Mouse (Mus musculus) E14TG2a.4 (cell line): ENCODE data around the gene Eid2.

Source experiments
- CTCF ChIP-seq: conservative IDR thresholded peaks from 2 replicates; pipeline ENCODE4 v1.5.1; 2014; ENCODE audit warnings: low read length
- POU5F1 ChIP-seq: IDR thresholded peaks from 2 replicates; pipeline ENCODE4 v1.6.1; 2014; ENCODE audit warnings: low read length, borderline replicate concordance

GRCm38 (mm10) chr7:28280630-28281029, 12.9 kb downstream of the Eid2 start:
- TF ChIP-seq CTCF = no peak
- no peak for TF ChIP-seq POU5F1
